Mouse (Mus musculus) liver, adult 2 months (tissue): Measurements from ENCODE around the gene F3.

Source experiments
- CTCF ChIP-seq: fragments of 200-500 bp; IDR thresholded peaks from 2 replicates; pipeline ENCODE4 v1.5.1; 2011; ENCODE audit warnings: low read depth, low read length, control low read depth
- POLR2A ChIP-seq: fragments of 200-500 bp; IDR thresholded peaks from 2 replicates; pipeline ENCODE4 v1.6.1; 2011; ENCODE audit warnings: low read length, control low read depth; ENCODE audit not compliant: insufficient read depth; ENCODE audit errors: extremely low read depth

DNA sequence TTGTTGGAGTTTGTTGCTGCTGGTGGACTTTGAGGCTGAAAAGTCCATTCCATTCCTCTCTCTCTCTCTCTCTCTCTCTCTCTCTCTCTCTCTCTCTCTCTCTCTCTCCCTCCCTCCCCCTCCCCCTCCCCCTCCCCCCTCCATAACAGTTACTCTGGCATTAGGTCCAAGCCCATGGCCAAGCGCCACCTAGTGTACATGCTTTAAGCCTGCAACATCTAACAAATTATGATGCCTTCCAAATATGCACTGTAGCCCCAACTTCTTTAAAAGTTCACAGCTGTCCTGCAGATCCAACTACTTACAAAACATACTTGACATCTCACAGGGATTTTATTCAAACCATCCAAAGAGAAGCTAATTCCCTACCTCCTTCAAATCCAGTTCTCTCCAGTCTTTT is 14.1 kb downstream of the F3 start:
- TF ChIP-seq POLR2A (no peak), CTCF (peak; percentile 42; the same call in 1 of the 2 replicates)
